Mouse (Mus musculus) lung, postnatal 10 days (tissue): ENCODE results near the gene Grid2.

Experiments
- DNase-seq: peaks from one replicate; pipeline ENCODE4 v3.0.0; 2021

The Grid2 gene

GRCm38 (mm10) chr6:64073406-64073805 is 817.7 kb downstream of the Grid2 start:
- no peak for DNase-seq

GRCm38 (mm10) chr6:64077911-64078310 is 822.2 kb downstream of the Grid2 start:
- DNase-seq, result no peak

- DNase-seq, result no peak
Measured at GRCm38 (mm10) chr6:64098662-64099061, 843.0 kb downstream of the Grid2 start.

GRCm38 (mm10) chr6:64114594-64114993 is 858.9 kb downstream of the Grid2 start:
- DNase-seq, result no peak

- DNase-seq, result no peak
Measured at GRCm38 (mm10) chr6:64136275-64136674, 880.6 kb downstream of the Grid2 start.

GRCm38 (mm10) chr6:64148613-64149012 is 892.9 kb downstream of the Grid2 start:
- no peak for DNase-seq

GRCm38 (mm10) chr6:64174995-64175612 is 919.4 kb downstream of the Grid2 start:
- DNase-seq, result no peak

GRCm38 (mm10) chr6:64193646-64194045 is 938.0 kb downstream of the Grid2 start:
- peak; percentile 4 for DNase-seq

- no peak for DNase-seq
Measured at GRCm38 (mm10) chr6:64202396-64203122, 946.9 kb downstream of the Grid2 start.

- peak; percentile 35 for DNase-seq
Measured at GRCm38 (mm10) chr6:64236351-64236750, 980.7 kb downstream of the Grid2 start.

GRCm38 (mm10) chr6:64240526-64240925 is 984.9 kb downstream of the Grid2 start:
- no peak for DNase-seq

GRCm38 (mm10) chr6:64245951-64246350 is 990.3 kb downstream of the Grid2 start:
- no peak for DNase-seq

- DNase-seq, result no peak
Measured at GRCm38 (mm10) chr6:64251041-64251440, 995.4 kb downstream of the Grid2 start.

GRCm38 (mm10) chr6:64263517-64263916 is 1007.8 kb downstream of the Grid2 start:
- no peak for DNase-seq

- DNase-seq, result no peak
Measured at GRCm38 (mm10) chr6:64264224-64264623, 1008.5 kb downstream of the Grid2 start.

- DNase-seq, result no peak
Measured at GRCm38 (mm10) chr6:64274319-64275114, 1018.8 kb downstream of the Grid2 start.

- no peak for DNase-seq
Measured at GRCm38 (mm10) chr6:64279927-64280326, 1024.3 kb downstream of the Grid2 start.

- no peak for DNase-seq
Measured at GRCm38 (mm10) chr6:64293761-64294160, 1038.1 kb downstream of the Grid2 start.

GRCm38 (mm10) chr6:64297633-64298032 is 1042.0 kb downstream of the Grid2 start:
- DNase-seq, result no peak

- no peak for DNase-seq
Measured at GRCm38 (mm10) chr6:64304709-64305476, 1049.2 kb downstream of the Grid2 start.

- no peak for DNase-seq
Measured at GRCm38 (mm10) chr6:64308631-64309030, 1053.0 kb downstream of the Grid2 start.

GRCm38 (mm10) chr6:64313132-64313531 is 1057.5 kb downstream of the Grid2 start:
- DNase-seq, result no peak

- DNase-seq, result no peak
Measured at GRCm38 (mm10) chr6:64326936-64327335, 1071.3 kb downstream of the Grid2 start.
